Mouse (Mus musculus) kidney, embryonic 16.5 days (tissue): ENCODE data around the gene Slbp. TPM values are rescaled to one million over a fixed set of nuclear protein-coding genes. Genes with fewer than 3 reads are reported as not detected.

Experiments used
- ATAC-seq: fragments of 200-750 bp; cut with Nextera tagmentation; 2 replicates; pipeline ENCODE4 v1.8.0; 2017; ENCODE audit warnings: moderate TSS enrichment; ENCODE audit not compliant: low FRiP score, low TSS enrichment
- H3K27ac ChIP-seq: fragments of 300-500 bp; sonication (generic); 2 replicates; pipeline ENCODE4 v1.5.1; 2014; ENCODE audit warnings: low read length
- H3K27me3 ChIP-seq: fragments of 300-500 bp; sonication (generic); 2 replicates; pipeline ENCODE4 v1.6.1; 2014; ENCODE audit warnings: low read length, control low read depth, mixed read lengths; ENCODE audit not compliant: insufficient read depth
- H3K36me3 ChIP-seq: fragments of 300-500 bp; sonication (generic); 2 replicates; pipeline ENCODE4 v1.6.1; 2014; ENCODE audit warnings: low read length, control low read depth, mixed read lengths; ENCODE audit not compliant: insufficient read depth
- H3K4me1 ChIP-seq: fragments of 300-500 bp; sonication (generic); 2 replicates; pipeline ENCODE4 v1.6.1; 2014; ENCODE audit warnings: low read length, control low read depth, mixed read lengths; ENCODE audit not compliant: insufficient read depth
- H3K4me2 ChIP-seq: fragments of 300-500 bp; sonication (generic); replicated peaks from 2 replicates; pipeline ENCODE4 v1.6.1; 2014; ENCODE audit warnings: low read depth, low read length
- H3K4me3 ChIP-seq: fragments of 300-500 bp; sonication (generic); 2 replicates; pipeline ENCODE4 v1.5.1; 2014; ENCODE audit warnings: mild to moderate bottlenecking, low read length
- H3K9ac ChIP-seq: fragments of 300-500 bp; sonication (generic); replicated peaks from 2 replicates; pipeline ENCODE4 v1.6.1; 2014; ENCODE audit warnings: low read length
- H3K9me3 ChIP-seq: fragments of 300-500 bp; sonication (generic); 2 replicates; pipeline ENCODE4 v1.6.1; 2016; ENCODE audit warnings: low read length, control low read depth
- WGBS: fragments of 180-500 bp; shearing (Covaris S2); extraction: QIAGEN DNeasy Blood & Tissue Kit; methylation state at CpG from one replicate; pipeline ENCODE4 v1.1.7; 2014; 5-methylcytosine and 5-hydroxymethylcytosine counted together
- polyA plus RNA-seq: library from polyadenylated mRNA; unstranded; fragments of >200 nt; fragmentation: Nextera tagmentation; extraction: Ambion mirVana; gene quantifications from 2 replicates; pipeline ENCODE4 v1.2.1, GENCODE M21; 2015

Slbp gene
- polyA plus RNA-seq, 1 experiment from 2014 or later: 228 TPM

DNA sequence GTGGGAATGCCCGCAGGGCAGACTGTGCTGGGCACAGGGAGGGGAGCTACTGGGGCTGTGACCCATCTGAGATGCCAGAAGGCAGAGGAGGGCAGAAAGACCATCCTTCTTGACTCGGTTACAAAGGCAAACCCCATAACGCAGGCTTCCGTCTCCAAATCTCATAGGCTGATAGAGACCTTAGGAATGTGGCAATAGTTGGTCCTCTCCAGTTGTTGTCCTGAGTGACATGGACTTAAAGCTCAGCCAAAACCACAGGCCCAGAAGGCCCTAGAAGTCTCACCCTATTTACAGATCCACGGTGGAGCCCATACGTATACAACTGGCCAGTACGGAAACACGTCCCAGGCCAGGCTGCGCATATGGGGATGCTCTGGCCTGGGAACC lies 42.1 kb upstream of the Slbp start:
- Histone ChIP-seq H3K9me3 (no peaks in the 10 kb centered on the region), H3K4me3 (no peak overlapping the region), H3K4me1 (peaks cover 55% of the 10 kb centered on the region), H3K27ac (0 out of 2 replicates have a peak overlapping the region, but pooled peaks have one; percentile 25), H3K36me3 (no peaks in the 10 kb centered on the region), H3K4me2 (peak overlapping the region; percentile 93; the same call in 1 of the 2 replicates), H3K27me3 (peaks cover 3% of the 10 kb centered on the region; the same call in 1 of the 2 replicates), H3K9ac (no peak overlapping the region)
- ATAC-seq: no peak; the same call in 1 of the 2 replicates
- WGBS: 69% methylated on average over 9 of the region's 9 CpGs

- no peaks in the 10 kb centered on the region for H3K9me3 ChIP-seq
- H3K27me3 ChIP-seq: peaks cover under 1% of the 10 kb centered on the region; the same call in 1 of the 2 replicates
- peak; percentile 20; the same call in 1 of the 2 replicates for ATAC-seq
- H3K4me2 ChIP-seq: peak overlapping the region; percentile 35
- H3K27ac ChIP-seq: peak overlapping the region; percentile 52
- 3% methylated on average over 24 of the region's 24 CpGs for WGBS
- H3K4me1 ChIP-seq: peaks cover 54% of the 10 kb centered on the region
- H3K9ac ChIP-seq: peak overlapping the region; percentile 60
- no peaks in the 10 kb centered on the region for H3K36me3 ChIP-seq
- peak overlapping the region; percentile 14 for H3K4me3 ChIP-seq
These were observed 40.0 kb upstream of the Slbp start for GRCm38 (mm10) chr5:33692393-33692792.

DNA sequence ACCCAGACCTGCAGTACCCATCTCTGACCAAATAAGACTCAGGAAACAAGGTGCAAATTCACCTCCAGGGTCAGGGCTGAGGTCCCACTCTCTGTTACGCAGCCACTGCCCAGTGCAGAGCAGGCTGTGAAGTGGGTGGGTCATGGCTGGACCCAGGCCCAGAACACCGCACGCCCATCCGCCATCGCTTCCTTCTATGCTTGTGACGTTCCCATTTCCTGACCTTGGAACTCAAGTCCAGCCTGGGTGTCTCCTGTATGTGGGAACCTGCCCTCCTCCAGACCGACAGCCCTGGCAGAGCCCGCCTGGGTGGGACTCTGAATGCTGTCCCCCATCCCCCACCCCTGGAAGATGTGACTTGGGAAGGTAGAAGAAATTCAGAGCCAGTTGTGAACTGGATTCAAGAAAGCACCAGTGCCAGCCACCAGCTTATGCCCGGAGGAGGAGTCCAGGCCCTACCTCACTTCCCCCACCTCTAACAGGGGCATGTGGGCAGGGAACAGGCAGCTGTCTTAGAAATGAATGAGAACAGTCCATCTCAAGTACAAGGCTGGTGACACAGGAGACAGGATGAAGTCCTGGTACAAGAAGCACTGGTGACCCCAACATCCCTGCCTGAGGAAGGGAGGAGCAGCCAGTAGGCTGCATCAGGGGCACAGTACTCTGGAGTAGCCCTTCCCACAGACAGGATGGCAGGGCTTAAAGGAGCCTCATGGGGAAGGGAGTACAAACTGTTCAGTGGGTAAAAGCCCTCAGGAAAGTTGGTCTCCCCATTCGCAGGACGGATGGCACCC lies 37.7 kb upstream of the Slbp start:
- 0 out of 2 replicates have a peak overlapping the region, but pooled peaks have one; percentile 32 for H3K9ac ChIP-seq
- H3K9me3 ChIP-seq: no peaks in the 10 kb centered on the region
- H3K36me3 ChIP-seq: no peaks in the 10 kb centered on the region
- H3K27me3 ChIP-seq: no peaks in the 10 kb centered on the region
- H3K27ac ChIP-seq: no peak overlapping the region
- H3K4me3 ChIP-seq: no peak overlapping the region
- WGBS: 69% methylated on average over 11 of the region's 11 CpGs
- peaks cover 39% of the 10 kb centered on the region for H3K4me1 ChIP-seq
- peak; percentile 1; the same call in 1 of the 2 replicates for ATAC-seq
- no peak overlapping the region for H3K4me2 ChIP-seq

- no peaks in the 10 kb centered on the region for H3K36me3 ChIP-seq
- no peak overlapping the region for H3K4me2 ChIP-seq
- H3K4me3 ChIP-seq: no peak overlapping the region
- H3K4me1 ChIP-seq: peaks cover 32% of the 10 kb centered on the region
- peak; percentile 32; the same call in 1 of the 2 replicates for ATAC-seq
- no peaks in the 10 kb centered on the region for H3K9me3 ChIP-seq
- WGBS: 41% methylated on average over 20 of the region's 20 CpGs
- no peak overlapping the region for H3K27ac ChIP-seq
- no peaks in the 10 kb centered on the region for H3K27me3 ChIP-seq
- H3K9ac ChIP-seq: peak overlapping the region; percentile 39; the same call in 1 of the 2 replicates
These were observed 37.0 kb upstream of the Slbp start for GRCm38 (mm10) chr5:33689221-33689844.

GRCm38 (mm10) chr5:33688278-33689220 lies 36.2 kb upstream of the Slbp start:
- no peak for ATAC-seq
- Histone ChIP-seq H3K4me1 (peaks cover 29% of the 10 kb centered on the region), H3K4me3 (no peak overlapping the region), H3K4me2 (no peak overlapping the region), H3K27ac (no peak overlapping the region), H3K27me3 (no peaks in the 10 kb centered on the region), H3K9me3 (no peaks in the 10 kb centered on the region), H3K36me3 (no peaks in the 10 kb centered on the region), H3K9ac (0 out of 2 replicates have a peak overlapping the region, but pooled peaks have one; percentile 39)
- 63% methylated on average over 14 of the region's 14 CpGs for WGBS

GRCm38 (mm10) chr5:33687142-33687541 lies 34.8 kb upstream of the Slbp start:
- H3K9me3 ChIP-seq: no peaks in the 10 kb centered on the region
- peaks cover 20% of the 10 kb centered on the region for H3K4me1 ChIP-seq
- no peaks in the 10 kb centered on the region for H3K27me3 ChIP-seq
- no peak overlapping the region for H3K27ac ChIP-seq
- no peak; the same call in 1 of the 2 replicates for ATAC-seq
- H3K4me2 ChIP-seq: no peak overlapping the region
- WGBS: 81% methylated on average over 4 of the region's 4 CpGs
- H3K4me3 ChIP-seq: no peak overlapping the region
- H3K9ac ChIP-seq: no peak overlapping the region
- H3K36me3 ChIP-seq: no peaks in the 10 kb centered on the region

- ATAC-seq: no peak
- H3K4me2 ChIP-seq: no peak overlapping the region
- H3K9ac ChIP-seq: no peak overlapping the region
- H3K4me1 ChIP-seq: peaks cover 13% of the 10 kb centered on the region
- H3K36me3 ChIP-seq: no peaks in the 10 kb centered on the region
- WGBS: 98% methylated on average over 4 of the region's 4 CpGs
- H3K27ac ChIP-seq: no peak overlapping the region
- no peaks in the 10 kb centered on the region for H3K9me3 ChIP-seq
- H3K4me3 ChIP-seq: no peak overlapping the region
- H3K27me3 ChIP-seq: no peaks in the 10 kb centered on the region
These were observed 32.6 kb upstream of the Slbp start for GRCm38 (mm10) chr5:33684932-33685331.

- Histone ChIP-seq H3K27me3 (no peaks in the 10 kb centered on the region), H3K4me3 (no peak overlapping the region), H3K4me1 (peaks cover 5% of the 10 kb centered on the region), H3K4me2 (no peak overlapping the region), H3K36me3 (no peaks in the 10 kb centered on the region), H3K9me3 (no peaks in the 10 kb centered on the region), H3K9ac (no peak overlapping the region), H3K27ac (no peak overlapping the region)
- 50% methylated on average over 7 of the region's 7 CpGs for WGBS
- ATAC-seq: peak; percentile 36
These were observed 31.7 kb upstream of the Slbp start for GRCm38 (mm10) chr5:33683897-33684652.

GRCm38 (mm10) chr5:33682963-33683362 lies 30.6 kb upstream of the Slbp start:
- Histone ChIP-seq H3K9me3 (no peaks in the 10 kb centered on the region), H3K9ac (no peak overlapping the region), H3K4me1 (no peaks in the 10 kb centered on the region), H3K4me2 (no peak overlapping the region), H3K4me3 (no peak overlapping the region), H3K36me3 (no peaks in the 10 kb centered on the region), H3K27me3 (no peaks in the 10 kb centered on the region), H3K27ac (no peak overlapping the region)
- 73% methylated on average over 4 of the region's 4 CpGs for WGBS
- no peak for ATAC-seq
